21 mouse cellular contexts compared by ENCODE assay signal in the genomic region with DNA sequence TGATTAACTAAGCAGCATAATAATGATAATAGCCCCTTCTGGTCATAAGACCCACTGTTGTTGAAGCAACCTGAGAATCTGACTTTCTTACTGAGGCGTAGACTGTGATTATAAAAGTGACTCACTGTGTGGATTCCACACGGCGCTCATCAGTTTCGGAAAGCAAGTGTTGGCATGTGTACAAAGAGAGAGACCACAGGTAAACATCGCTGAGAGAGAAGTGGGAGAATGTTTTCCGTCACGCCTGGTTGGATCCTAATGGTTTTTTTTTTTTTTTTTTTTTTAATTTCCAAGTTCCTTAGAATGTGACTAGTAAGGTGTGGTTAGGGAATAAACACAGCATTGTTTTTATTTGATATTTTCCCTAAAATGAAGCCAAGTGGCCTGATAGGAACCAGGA.
"Had no signal": no experiment of that assay in that cellular context is flagged by ENCODE, and none has a peak within 500 bp of the region (broad histone marks: within the 10 kb centered on the region; RNA-seq: fewer than 3 reads in every experiment).

No protein-coding gene starts in this region.

- H3K27ac ChIP-seq: intestine, embryonic 15.5 days; layer of hippocampus, adult 2 months; limb, embryonic 10.5 days; limb, embryonic 13.5 days; liver, embryonic 12.5 days; liver, embryonic 15.5 days; lung, embryonic 15.5 days; midbrain, embryonic 10.5 days; midbrain, embryonic 13.5 days had no signal

- DNase-seq: kidney, adult 18-20 months; kidney, postnatal 10 days; liver; lung, adult 18-20 months; lung, postnatal 10 days; lung, postnatal 36 days; right cerebral cortex, postnatal 14 days; right cerebral cortex, postnatal 4 days; thymus, adult 18-20 months; thymus, postnatal 36 days had no signal

- ATAC-seq: intestine, embryonic 15.5 days; liver, embryonic 12.5 days; midbrain, embryonic 13.5 days; midbrain, embryonic 16.5 days had no signal

- H3K9me3 ChIP-seq: intestine, embryonic 15.5 days; limb, embryonic 10.5 days; limb, embryonic 13.5 days; liver, embryonic 12.5 days; liver, embryonic 15.5 days; lung, embryonic 15.5 days; megakaryocyte, embryonic 14.5 days; midbrain, embryonic 10.5 days; midbrain, embryonic 13.5 days had no signal

- H3K27me3 ChIP-seq: intestine, embryonic 15.5 days; limb, embryonic 13.5 days; liver, embryonic 12.5 days; liver, embryonic 15.5 days; lung, embryonic 15.5 days; megakaryocyte, embryonic 14.5 days had no signal

- H3K4me2 ChIP-seq: intestine, embryonic 15.5 days; limb, embryonic 13.5 days; liver, embryonic 12.5 days; liver, embryonic 15.5 days; lung, embryonic 15.5 days; midbrain, embryonic 13.5 days had no signal

- H3K9ac ChIP-seq: intestine, embryonic 15.5 days; limb, embryonic 13.5 days; liver, embryonic 12.5 days; liver, embryonic 15.5 days; lung, embryonic 15.5 days; midbrain, embryonic 13.5 days had no signal

- H3K4me1 ChIP-seq: liver, embryonic 12.5 days; liver, embryonic 15.5 days; lung, embryonic 15.5 days had no signal

- H3K36me3 ChIP-seq: intestine, embryonic 15.5 days; limb, embryonic 10.5 days; limb, embryonic 13.5 days; liver, embryonic 12.5 days; liver, embryonic 15.5 days; lung, embryonic 15.5 days; midbrain, embryonic 10.5 days; midbrain, embryonic 13.5 days had no signal

- H3K4me3 ChIP-seq: intestine, embryonic 15.5 days; layer of hippocampus, adult 2 months; limb, embryonic 10.5 days; limb, embryonic 13.5 days; liver, embryonic 12.5 days; liver, embryonic 15.5 days; lung, embryonic 15.5 days; megakaryocyte, embryonic 14.5 days; midbrain, embryonic 10.5 days; midbrain, embryonic 13.5 days had no signal
